Mouse (Mus musculus) kidney, postnatal 0 days (tissue): ENCODE measurements around the gene Abt1. TPM values are rescaled to one million over a fixed set of nuclear protein-coding genes. Genes with fewer than 3 reads are reported as not detected.

Source experiments
- ATAC-seq: fragments of 200-750 bp; cut with Nextera tagmentation; replicated peaks from 2 replicates; pipeline ENCODE4 v1.8.0; 2017; ENCODE audit warnings: low read depth, moderate number of reproducible peaks, moderate TSS enrichment, moderate library complexity; ENCODE audit not compliant: low FRiP score
- DNase-seq: peaks from one replicate; pipeline ENCODE4 v3.0.0-alpha.2; 2016; ENCODE audit warnings: low spot score
- H3K27ac ChIP-seq: fragments of 300-500 bp; sonication (generic); 2 replicates; pipeline ENCODE4 v1.5.1; 2014; ENCODE audit warnings: mild to moderate bottlenecking
- H3K27me3 ChIP-seq: fragments of 300-500 bp; sonication (generic); 2 replicates; pipeline ENCODE4 v1.6.1; 2014; ENCODE audit warnings: low read length, mixed read lengths; ENCODE audit not compliant: insufficient read depth
- H3K36me3 ChIP-seq: fragments of 300-500 bp; sonication (generic); 2 replicates; pipeline ENCODE4 v1.6.1; 2014; ENCODE audit warnings: low read length, mixed read lengths; ENCODE audit not compliant: insufficient read depth
- H3K4me1 ChIP-seq: fragments of 300-500 bp; sonication (generic); replicated peaks from 2 replicates; pipeline ENCODE4 v1.6.1; 2014; ENCODE audit warnings: antibody characterized with exemption, low read length, mixed read lengths; ENCODE audit not compliant: insufficient read depth
- H3K4me2 ChIP-seq: fragments of 300-500 bp; sonication (generic); 2 replicates; pipeline ENCODE4 v1.6.1; 2014; ENCODE audit warnings: mild to moderate bottlenecking, low read length, moderate library complexity, mixed read lengths
- H3K4me3 ChIP-seq: fragments of 300-500 bp; sonication (generic); replicated peaks from 2 replicates; pipeline ENCODE4 v1.5.1; 2014; ENCODE audit warnings: low read depth, low read length
- H3K9ac ChIP-seq: fragments of 300-500 bp; sonication (generic); 2 replicates; pipeline ENCODE4 v1.6.1; 2014; ENCODE audit warnings: low read depth, low read length
- H3K9me3 ChIP-seq: fragments of 300-500 bp; sonication (generic); replicated peaks from 2 replicates; pipeline ENCODE4 v1.6.1; 2016; ENCODE audit warnings: low read length, inconsistent platforms, mixed read lengths
- CTCF ChIP-seq: IDR thresholded peaks from 2 replicates; pipeline ENCODE4 v1.5.1; 2016; ENCODE audit warnings: antibody characterized with exemption, low read depth, mild to moderate bottlenecking, moderate library complexity
- WGBS: fragments of 180-500 bp; shearing (Covaris S2); extraction: QIAGEN DNeasy Blood & Tissue Kit; methylation state at CpG from one replicate; pipeline ENCODE4 v1.1.7; 2014; 5-methylcytosine and 5-hydroxymethylcytosine counted together
- polyA plus RNA-seq: library from polyadenylated mRNA; unstranded; fragments of >200 nt; fragmentation: Nextera tagmentation; extraction: Ambion mirVana; gene quantifications from 2 replicates; pipeline ENCODE4 v1.2.1, GENCODE M21; 2015

The Abt1 gene
- polyA plus RNA-seq, 1 experiment from 2014 or later, result 10.0 TPM

- TF ChIP-seq CTCF, result no peak
- WGBS, result under 1% methylated on average over 15 of the region's 15 CpGs
- Histone ChIP-seq H3K4me1 (no peaks in the 10 kb centered on the region), H3K36me3 (no peaks in the 10 kb centered on the region), H3K4me3 (peak overlapping the region; percentile 51), H3K27ac (no peak overlapping the region), H3K9me3 (no peaks in the 10 kb centered on the region), H3K4me2 (peak overlapping the region; percentile 71), H3K27me3 (no peaks in the 10 kb centered on the region), H3K9ac (peak overlapping the region; percentile 47; the same call in 1 of the 2 replicates)
- ATAC-seq (no peak), DNase-seq (peak; percentile 79)
Measured at GRCm38 (mm10) chr13:23450398-23450797, 26.7 kb upstream of the Abt1 start.

GRCm38 (mm10) chr13:23449235-23450095 is 25.8 kb upstream of the Abt1 start:
- Histone ChIP-seq H3K27me3 (no peaks in the 10 kb centered on the region), H3K27ac (peak overlapping the region; percentile 26; the same call in 1 of the 2 replicates), H3K4me2 (peak overlapping the region; percentile 71), H3K4me3 (peak overlapping the region; percentile 51), H3K4me1 (no peaks in the 10 kb centered on the region), H3K9ac (peak overlapping the region; percentile 47; the same call in 1 of the 2 replicates), H3K9me3 (no peaks in the 10 kb centered on the region), H3K36me3 (no peaks in the 10 kb centered on the region)
- under 1% methylated on average over 24 of the region's 24 CpGs for WGBS
- DNase-seq (peak; percentile 90), ATAC-seq (no peak)
- no peak for TF ChIP-seq CTCF

GRCm38 (mm10) chr13:23448758-23449157 is 25.1 kb upstream of the Abt1 start:
- ATAC-seq, result no peak
- WGBS, result 53% methylated on average over 3 of the region's 3 CpGs

GRCm38 (mm10) chr13:23446498-23446952 is 22.9 kb upstream of the Abt1 start:
- Histone ChIP-seq H3K9ac (peak overlapping the region; percentile 29; the same call in 1 of the 2 replicates), H3K27me3 (no peaks in the 10 kb centered on the region), H3K9me3 (no peaks in the 10 kb centered on the region), H3K4me1 (no peaks in the 10 kb centered on the region), H3K4me2 (peak overlapping the region; percentile 65), H3K4me3 (peak overlapping the region; percentile 70), H3K27ac (peak overlapping the region; percentile 32; the same call in 1 of the 2 replicates), H3K36me3 (no peaks in the 10 kb centered on the region)
- peak; percentile 85 for DNase-seq
- WGBS, result under 1% methylated on average over 16 of the region's 16 CpGs
- ATAC-seq, result peak; percentile 70
- no peak for TF ChIP-seq CTCF

More at GRCm38 (mm10) chr13:23448758-23449157, 25.1 kb upstream of the Abt1 start:
- H3K27ac ChIP-seq, result no peak overlapping the region
- H3K9me3 ChIP-seq, result no peaks in the 10 kb centered on the region
- no peak overlapping the region; the same call in 1 of the 2 replicates for H3K4me3 ChIP-seq
- no peak overlapping the region for H3K9ac ChIP-seq
- DNase-seq, result no peak
- no peaks in the 10 kb centered on the region for H3K36me3 ChIP-seq
- no peaks in the 10 kb centered on the region for H3K27me3 ChIP-seq
- no peaks in the 10 kb centered on the region for H3K4me1 ChIP-seq
- H3K4me2 ChIP-seq, result 0 out of 2 replicates have a peak overlapping the region, but pooled peaks have one; percentile 71
- TF ChIP-seq CTCF, result no peak

GRCm38 (mm10) chr13:23445561-23446320 is 22.1 kb upstream of the Abt1 start:
- TF ChIP-seq CTCF, result no peak
- WGBS, result 2% methylated on average over 55 of the region's 55 CpGs

GRCm38 (mm10) chr13:23445156-23445555 is 21.5 kb upstream of the Abt1 start:
- Histone ChIP-seq H3K9me3 (no peaks in the 10 kb centered on the region), H3K4me3 (peak overlapping the region; percentile 70), H3K4me2 (peak overlapping the region; percentile 65), H3K27me3 (no peaks in the 10 kb centered on the region), H3K27ac (peak overlapping the region; percentile 98), H3K9ac (peak overlapping the region; percentile 68), H3K4me1 (no peaks in the 10 kb centered on the region), H3K36me3 (no peaks in the 10 kb centered on the region)
- no peak for DNase-seq
- ATAC-seq, result no peak
- 5% methylated on average over 10 of the region's 10 CpGs for WGBS
- no peak for TF ChIP-seq CTCF

More at GRCm38 (mm10) chr13:23445561-23446320, 22.1 kb upstream of the Abt1 start:
- Histone ChIP-seq H3K4me3 (peak overlapping the region; percentile 70), H3K27me3 (no peaks in the 10 kb centered on the region), H3K4me2 (peak overlapping the region; percentile 65), H3K36me3 (no peaks in the 10 kb centered on the region), H3K4me1 (no peaks in the 10 kb centered on the region), H3K9me3 (no peaks in the 10 kb centered on the region), H3K9ac (peak overlapping the region; percentile 68), H3K27ac (peak overlapping the region; percentile 98)
- DNase-seq, result peak; percentile 92
- peak; percentile 95 for ATAC-seq
